Mouse (Mus musculus) gastrocnemius, postnatal 14 days (tissue): Measurements from ENCODE around the gene Ddx58. TPM values are rescaled to one million over a fixed set of nuclear protein-coding genes. Genes with fewer than 3 reads are reported as not detected.

ENCODE experiments used
- DNase-seq: peaks from one replicate; pipeline ENCODE4 v3.0.0; 2021; ENCODE audit warnings: mixed read lengths
- intact Hi-C: fragments of 180-260 bp; cut with DNase I; formaldehyde crosslinking; loops from one replicate; pipeline ENCODE4 v1.15.1; 2025; ENCODE audit warnings: low total_unique reads
- long read RNA-seq, 2 experiments: library from polyadenylated mRNA; stranded (forward); transcript quantifications; one replicate each; pipeline ENCODE4 v2.0.0; 2021
- total RNA-seq, 2 experiments: library from RNA; stranded (reverse); gene quantifications; 2 replicates each; pipeline ENCODE4 v1.2.3; 2021

Gene Ddx58
- 1 to 10 TPM; 3.2 to 4.2 TPM for total RNA-seq
- long read RNA-seq, experiment 1, partial matches to known transcripts, result 0 of 3 reads
- long read RNA-seq, experiment 1, other reads (novel, unspliced or antisense), result 0 of 3 reads
- long read RNA-seq, experiment 2, result 0 reads

GRCm38 (mm10) chr4:40239409-40240271, at the start of gene Ddx58:
Ddx58 (minus strand) TSS chr4:40239828.
- DNase-seq, result peak; percentile 23
- intact Hi-C loops, result no loop called here

- intact Hi-C loops, result loop anchor here (5.0 kb wide), 2 partner anchors 72 to 157 kb away; no protein-coding TSS in a partner anchor
Observed at GRCm38 (mm10) chr4:40289046-40289445, 49.4 kb upstream of the Ddx58 start.

GRCm38 (mm10) chr4:40287415-40287814, 47.8 kb upstream of the Ddx58 start:
- intact Hi-C loops, result loop anchor here (5.0 kb wide), 2 partner anchors 70 to 155 kb away; no protein-coding TSS in a partner anchor
- no peak for DNase-seq

More at GRCm38 (mm10) chr4:40289046-40289445, 49.4 kb upstream of the Ddx58 start:
- DNase-seq, result no peak

- peak; percentile 36 for DNase-seq
- intact Hi-C loops, result loop anchor here (5.0 kb wide), 2 partner anchors 68 to 153 kb away; no protein-coding TSS in a partner anchor
Observed at GRCm38 (mm10) chr4:40285582-40285981, 46.0 kb upstream of the Ddx58 start.

GRCm38 (mm10) chr4:40279276-40279900, 39.8 kb upstream of the Ddx58 start, which contains the start of gene Ndufb6:
Ndufb6 (minus strand) TSS chr4:40279421.
- intact Hi-C loops, result no loop called here
- peak; percentile 96 for DNase-seq

GRCm38 (mm10) chr4:40278880-40279275, 39.2 kb upstream of the Ddx58 start:
- DNase-seq, result no peak
- intact Hi-C loops, result no loop called here

GRCm38 (mm10) chr4:40269430-40270032, 29.9 kb upstream of the Ddx58 start, which contains the start of the genes Smim27 and Topors:
Smim27 (plus strand) TSS chr4:40269579.
Topors (minus strand) TSS chr4:40269850.
- intact Hi-C loops, result no loop called here

GRCm38 (mm10) chr4:40268835-40269234, 29.2 kb upstream of the Ddx58 start:
- DNase-seq, result peak; percentile 7

More at GRCm38 (mm10) chr4:40269430-40270032, 29.9 kb upstream of the Ddx58 start, which contains the start of the genes Smim27 and Topors:
- peak; percentile 95 for DNase-seq

GRCm38 (mm10) chr4:40268204-40268813, 28.7 kb upstream of the Ddx58 start:
- peak; percentile 91 for DNase-seq
- intact Hi-C loops, result no loop called here

More at GRCm38 (mm10) chr4:40268835-40269234, 29.2 kb upstream of the Ddx58 start:
- intact Hi-C loops, result no loop called here

GRCm38 (mm10) chr4:40267681-40268080, 28.1 kb upstream of the Ddx58 start:
- DNase-seq, result no peak
- intact Hi-C loops, result no loop called here

- intact Hi-C loops, result no loop called here
- DNase-seq, result no peak
Observed at GRCm38 (mm10) chr4:40264321-40264720, 24.7 kb upstream of the Ddx58 start.

- no peak for DNase-seq
- intact Hi-C loops, result no loop called here
Observed at GRCm38 (mm10) chr4:40254385-40255103, 14.9 kb upstream of the Ddx58 start.

GRCm38 (mm10) chr4:40253766-40254165, 14.1 kb upstream of the Ddx58 start:
- intact Hi-C loops, result no loop called here
- no peak for DNase-seq

GRCm38 (mm10) chr4:40250984-40251383, 11.4 kb upstream of the Ddx58 start:
- DNase-seq, result no peak
- intact Hi-C loops, result no loop called here

- intact Hi-C loops, result no loop called here
- no peak for DNase-seq
Observed at GRCm38 (mm10) chr4:40244035-40244434, 4.4 kb upstream of the Ddx58 start.

- DNase-seq, result no peak
- intact Hi-C loops, result no loop called here
Observed at GRCm38 (mm10) chr4:40243006-40243405, 3.4 kb upstream of the Ddx58 start.

- no peak for DNase-seq
- intact Hi-C loops, result no loop called here
Observed at GRCm38 (mm10) chr4:40241928-40242327, 2.3 kb upstream of the Ddx58 start.

- DNase-seq, result no peak
Observed at GRCm38 (mm10) chr4:40240272-40240744, 680 bp upstream of the Ddx58 start.

More at GRCm38 (mm10) chr4:40240272-40240744, 680 bp upstream of the Ddx58 start:
- intact Hi-C loops, result no loop called here
